Mouse (Mus musculus): ENCODE measurements around the gene Sbno1. TPM values are rescaled to one million over a fixed set of nuclear protein-coding genes. Genes with fewer than 3 reads are reported as not detected.
"Not testable (repeated sequence)": the region's sequence is repeated elsewhere in the genome, so short reads cannot be mapped to it uniquely, and the experiment has no call there.

The Sbno1 gene
- polyA plus RNA-seq, 1 experiment from 2014 or later = 77.3 TPM

- H3K4me1 ChIP-seq = peaks cover 23% of the 10 kb centered on the region
- ATAC-seq (ENCODE audit: insufficient read depth, low FRiP score, low read depth) = no peak
- H3K9ac ChIP-seq = no peak overlapping the region
- no peaks in the 10 kb centered on the region for H3K9me3 ChIP-seq
- no peak overlapping the region for H3K27ac ChIP-seq
- H3K27me3 ChIP-seq (replicated peaks) = no peaks in the 10 kb centered on the region
- H3K4me3 ChIP-seq (replicated peaks) = no peak overlapping the region
- no peak overlapping the region for H3K4me2 ChIP-seq
- peaks cover 41% of the 10 kb centered on the region for H3K36me3 ChIP-seq
- WGBS = 93% methylated on average over 17 of the region's 17 CpGs
Observed at GRCm38 (mm10) chr5:124349196-124349595, 76.6 kb downstream of the Sbno1 start.

DNA sequence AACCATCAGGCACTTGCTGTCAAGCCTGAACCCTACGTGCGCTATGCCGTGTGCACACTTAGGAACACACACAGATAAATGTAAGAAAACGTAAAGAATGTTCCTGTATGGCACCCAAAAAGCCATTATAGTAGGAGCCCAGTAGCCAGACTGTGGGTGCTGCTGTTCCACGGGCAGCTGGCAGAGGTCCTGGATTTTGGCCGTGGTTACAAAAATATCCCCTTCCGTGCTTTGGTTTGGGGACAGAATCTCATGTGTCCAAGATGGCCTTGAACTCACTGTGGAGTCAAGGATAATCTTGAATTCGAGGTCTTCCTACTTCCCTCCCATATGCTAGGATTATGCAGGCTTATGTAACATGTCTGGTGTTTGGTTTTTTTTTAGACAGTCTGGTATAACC is 82.9 kb downstream of the Sbno1 start:
- Histone ChIP-seq H3K36me3 (peaks cover 25% of the 10 kb centered on the region), H3K4me3 (replicated peaks) (no peak overlapping the region), H3K4me2 (no peak overlapping the region), H3K9me3 (no peaks in the 10 kb centered on the region), H3K4me1 (no peaks in the 10 kb centered on the region), H3K9ac (no peak overlapping the region), H3K27ac (no peak overlapping the region), H3K27me3 (replicated peaks) (no peaks in the 10 kb centered on the region)
- 77% methylated on average over 8 of the region's 8 CpGs for WGBS
- no peak for ATAC-seq (ENCODE audit: insufficient read depth, low FRiP score, low read depth)

DNA sequence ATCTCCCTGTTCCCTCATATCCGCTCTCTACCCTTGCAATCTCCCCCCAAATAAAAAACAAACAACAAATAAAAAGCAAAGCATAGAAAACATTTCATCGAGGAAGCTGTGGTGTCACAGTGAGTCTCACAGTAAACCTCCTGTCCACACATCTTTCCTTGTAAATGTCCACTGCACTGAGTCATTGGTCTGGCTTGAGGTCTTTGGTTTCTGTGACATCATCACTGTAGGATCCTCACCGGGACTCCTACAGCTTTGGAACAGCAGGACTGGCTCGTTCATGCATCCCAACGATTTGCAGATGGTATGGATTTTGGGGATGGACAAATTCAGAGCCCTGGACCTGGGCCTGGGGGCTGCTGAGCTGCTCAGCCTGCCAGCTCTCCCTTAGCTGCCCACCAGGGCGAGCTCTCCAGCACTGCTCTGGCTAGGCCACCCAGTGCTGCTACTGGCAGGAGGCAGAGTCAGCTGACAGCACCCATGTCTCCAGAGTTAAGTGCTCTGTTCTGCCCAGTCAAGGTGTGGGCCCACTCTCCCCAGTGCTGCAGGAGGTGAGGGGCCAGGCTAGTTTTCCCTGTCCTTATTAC is 84.0 kb downstream of the Sbno1 start:
- H3K9me3 ChIP-seq; H3K27me3 ChIP-seq (replicated peaks); H3K4me2 ChIP-seq; H3K4me3 ChIP-seq (replicated peaks); ATAC-seq (ENCODE audit: insufficient read depth, low FRiP score, low read depth); H3K9ac ChIP-seq; H3K4me1 ChIP-seq; H3K27ac ChIP-seq: not testable (repeated sequence)
- WGBS = 60% methylated on average over 6 of the region's 6 CpGs
- peaks cover 22% of the 10 kb centered on the region for H3K36me3 ChIP-seq

GRCm38 (mm10) chr5:124338791-124339190 is 87.0 kb downstream of the Sbno1 start:
- no peaks in the 10 kb centered on the region for H3K9me3 ChIP-seq
- H3K9ac ChIP-seq = no peak overlapping the region
- no peak for ATAC-seq (ENCODE audit: insufficient read depth, low FRiP score, low read depth)
- H3K36me3 ChIP-seq = 0 out of 2 replicates have a peak, but pooled peaks cover 2% of the 10 kb centered on the region
- no peaks in the 10 kb centered on the region for H3K27me3 ChIP-seq (replicated peaks)
- 92% methylated on average over 8 of the region's 8 CpGs for WGBS
- no peak overlapping the region for H3K4me3 ChIP-seq (replicated peaks)
- H3K4me1 ChIP-seq = no peaks in the 10 kb centered on the region
- H3K4me2 ChIP-seq = no peak overlapping the region
- no peak overlapping the region for H3K27ac ChIP-seq

GRCm38 (mm10) chr5:124337909-124338308 is 87.9 kb downstream of the Sbno1 start:
- Histone ChIP-seq H3K9ac (no peak overlapping the region), H3K4me1 (no peaks in the 10 kb centered on the region), H3K4me2 (no peak overlapping the region), H3K9me3 (no peaks in the 10 kb centered on the region), H3K4me3 (replicated peaks) (no peak overlapping the region), H3K27me3 (replicated peaks) (no peaks in the 10 kb centered on the region), H3K36me3 (0 out of 2 replicates have a peak, but pooled peaks cover 2% of the 10 kb centered on the region), H3K27ac (peak overlapping the region; percentile 51; the same call in 1 of the 2 replicates)
- 37% methylated on average over 9 of the region's 9 CpGs for WGBS
- ATAC-seq (ENCODE audit: insufficient read depth, low FRiP score, low read depth) = peak; percentile 46; the same call in 1 of the 2 replicates

GRCm38 (mm10) chr5:124337103-124337502 is 88.7 kb downstream of the Sbno1 start:
- H3K9me3 ChIP-seq = no peaks in the 10 kb centered on the region
- H3K4me1 ChIP-seq = no peaks in the 10 kb centered on the region
- no peak overlapping the region for H3K4me3 ChIP-seq (replicated peaks)
- no peak overlapping the region for H3K27ac ChIP-seq
- no peaks in the 10 kb centered on the region for H3K27me3 ChIP-seq (replicated peaks)
- WGBS = 86% methylated on average over 9 of the region's 9 CpGs
- 0 out of 2 replicates have a peak, but pooled peaks cover 2% of the 10 kb centered on the region for H3K36me3 ChIP-seq
- H3K4me2 ChIP-seq = no peak overlapping the region
- no peak for ATAC-seq (ENCODE audit: insufficient read depth, low FRiP score, low read depth)
- H3K9ac ChIP-seq = no peak overlapping the region

GRCm38 (mm10) chr5:124334392-124334791 is 91.4 kb downstream of the Sbno1 start:
- Histone ChIP-seq H3K9me3 (no peaks in the 10 kb centered on the region), H3K4me3 (replicated peaks) (no peak overlapping the region), H3K4me2 (no peak overlapping the region), H3K27me3 (replicated peaks) (no peaks in the 10 kb centered on the region), H3K27ac (no peak overlapping the region), H3K4me1 (no peaks in the 10 kb centered on the region), H3K9ac (no peak overlapping the region), H3K36me3 (0 out of 2 replicates have a peak, but pooled peaks cover 2% of the 10 kb centered on the region)
- no peak for ATAC-seq (ENCODE audit: insufficient read depth, low FRiP score, low read depth)
- WGBS = 62% methylated on average over 6 of the region's 6 CpGs

GRCm38 (mm10) chr5:124330086-124330485 is 95.7 kb downstream of the Sbno1 start:
- Histone ChIP-seq H3K4me2 (no peak overlapping the region), H3K9ac (no peak overlapping the region), H3K9me3 (no peaks in the 10 kb centered on the region), H3K27ac (no peak overlapping the region), H3K4me3 (replicated peaks) (no peak overlapping the region), H3K4me1 (peaks cover 11% of the 10 kb centered on the region), H3K36me3 (no peaks in the 10 kb centered on the region), H3K27me3 (replicated peaks) (no peaks in the 10 kb centered on the region)
- no peak for ATAC-seq (ENCODE audit: insufficient read depth, low FRiP score, low read depth)
- 89% methylated on average over 6 of the region's 6 CpGs for WGBS

- Histone ChIP-seq H3K4me1 (peaks cover 11% of the 10 kb centered on the region), H3K36me3 (no peaks in the 10 kb centered on the region), H3K27ac (peak within 1 kb of the TSS; percentile 93), H3K4me2 (peak within 1 kb of the TSS; percentile 81), H3K27me3 (replicated peaks) (no peaks in the 10 kb centered on the region), H3K4me3 (replicated peaks) (peak within 1 kb of the TSS; percentile 64), H3K9me3 (no peaks in the 10 kb centered on the region), H3K9ac (peak within 1 kb of the TSS; percentile 53; the same call in 1 of the 2 replicates)
- WGBS = under 1% methylated on average over 72 of the region's 72 CpGs
- ATAC-seq (ENCODE audit: insufficient read depth, low FRiP score, low read depth) = peak; percentile 98
Observed at GRCm38 (mm10) chr5:124327510-124328364, 98.1 kb downstream of the Sbno1 start, which contains the start of the genes Mphosph9 and 2810006K23Rik. Gene Mphosph9 (minus strand): TSS chr5:124327972. Gene 2810006K23Rik (plus strand): TSS chr5:124328089.

- no peaks in the 10 kb centered on the region for H3K36me3 ChIP-seq
Observed at GRCm38 (mm10) chr5:124326829-124327228, 99.0 kb downstream of the Sbno1 start.

More at GRCm38 (mm10) chr5:124326829-124327228, 99.0 kb downstream of the Sbno1 start:
- peak overlapping the region; percentile 93 for H3K27ac ChIP-seq
- H3K9ac ChIP-seq = peak overlapping the region; percentile 44; the same call in 1 of the 2 replicates
- no peak for ATAC-seq (ENCODE audit: insufficient read depth, low FRiP score, low read depth)
- WGBS = 5% methylated on average over 8 of the region's 8 CpGs
- no peaks in the 10 kb centered on the region for H3K27me3 ChIP-seq (replicated peaks)
- H3K4me3 ChIP-seq (replicated peaks) = peak overlapping the region; percentile 64
- H3K4me1 ChIP-seq = peaks cover 11% of the 10 kb centered on the region
- no peaks in the 10 kb centered on the region for H3K9me3 ChIP-seq
- H3K4me2 ChIP-seq = peak overlapping the region; percentile 73

Measured in stomach, embryonic 15.5 days (tissue).